Mouse (Mus musculus) erythroblast, embryonic 14.5 days (primary cell): Measurements from ENCODE around the gene Gm49661.

Experiments used
- GATA1 ChIP-seq: IDR thresholded peaks from 2 replicates; pipeline ENCODE4 v1.6.1; 2012; ENCODE audit warnings: low read length, inconsistent platforms, mixed read lengths
- TAL1 ChIP-seq: IDR thresholded peaks from 3 replicates; pipeline ENCODE4 v1.6.1; 2012; ENCODE audit warnings: low read length, inconsistent platforms, mixed read lengths

GRCm38 (mm10) chr8:84949753-84950152 lies 19.5 kb downstream of the Gm49661 start:
- no peak for TF ChIP-seq GATA1
- no peak for TF ChIP-seq TAL1
